Mouse (Mus musculus): ENCODE results near the gene Gm49387. TPM values are rescaled to one million over a fixed set of nuclear protein-coding genes. Genes with fewer than 3 reads are reported as not detected.

Gm49387 gene
- total RNA-seq, 2 experiments from 2014 or later: not detected

DNA sequence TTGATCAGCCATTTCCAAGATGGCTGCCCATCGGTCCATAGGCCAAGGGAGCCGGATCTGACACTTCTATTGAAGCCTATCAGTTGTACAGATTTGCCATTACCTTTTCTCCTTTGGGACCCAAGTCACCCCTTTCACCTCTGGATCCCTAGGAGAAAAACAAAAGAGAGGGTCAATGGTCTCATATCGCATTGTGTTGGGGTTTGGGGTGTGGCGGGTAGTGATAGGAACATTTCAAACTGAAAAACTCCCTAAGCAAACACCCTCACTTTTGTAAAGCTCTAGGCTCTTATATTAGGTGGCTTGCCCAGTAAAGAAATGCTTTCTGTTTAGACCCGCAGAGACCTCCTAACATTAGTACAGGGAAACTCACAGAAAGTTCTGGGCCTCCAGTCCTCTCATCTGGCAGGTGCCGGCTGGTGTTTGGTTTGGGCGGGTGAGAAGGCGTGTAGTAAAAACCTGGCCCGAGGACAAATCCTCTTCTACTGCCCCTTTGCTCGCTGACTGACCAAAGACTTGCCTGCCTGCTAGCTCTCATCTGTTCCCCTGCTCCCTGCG, 96.7 kb downstream of the Gm49387 start:
- ATAC-seq (replicated peaks; ENCODE audit: poor library complexity, severe bottlenecking): no peak

DNA sequence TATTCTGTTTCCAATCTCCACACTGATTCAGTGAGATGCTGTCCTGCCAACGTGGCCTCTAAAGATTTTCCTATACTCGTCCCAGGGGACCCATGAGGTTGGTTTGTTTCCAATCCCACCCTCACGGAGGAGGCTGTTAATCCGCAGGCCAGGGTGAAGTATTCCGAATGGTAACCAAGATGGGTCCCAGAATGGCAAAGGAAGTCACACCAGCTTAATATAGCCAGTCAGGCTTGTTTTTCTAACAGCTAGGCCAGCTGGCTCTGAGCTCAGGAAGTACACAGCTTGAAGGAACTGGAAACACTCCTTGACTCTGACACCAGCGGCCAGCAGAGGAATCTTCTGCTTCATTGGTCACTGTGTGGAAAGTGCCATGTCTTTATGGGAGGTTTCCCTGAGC, 103.4 kb downstream of the Gm49387 start:
- 0 out of 2 replicates have a peak, but pooled peaks have one; percentile 25 for ATAC-seq (replicated peaks; ENCODE audit: poor library complexity, severe bottlenecking)

DNA sequence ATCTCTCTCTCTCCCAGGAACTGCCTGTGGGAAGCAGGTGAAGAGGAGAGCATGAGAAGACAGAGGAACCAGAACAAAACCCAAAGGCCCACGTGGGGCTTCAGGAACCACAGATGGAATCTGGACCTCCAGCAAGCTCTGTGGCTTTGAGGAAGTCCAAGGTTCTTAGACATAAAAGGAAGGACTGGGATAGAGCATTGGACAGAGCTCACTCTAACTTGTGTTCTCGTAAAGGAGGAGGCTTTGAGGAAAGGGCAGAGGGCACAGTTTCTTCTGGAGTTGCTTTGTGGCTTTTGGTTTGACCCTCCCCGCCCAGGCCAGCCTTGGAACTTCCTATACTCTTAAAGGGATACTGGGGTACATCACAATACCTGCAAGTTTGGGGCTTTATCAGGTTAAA, 108.0 kb downstream of the Gm49387 start:
- ATAC-seq (replicated peaks; ENCODE audit: poor library complexity, severe bottlenecking): 0 out of 2 replicates have a peak, but pooled peaks have one; percentile 26

GRCm38 (mm10) chr14:31531506-31532148, 109.1 kb downstream of the Gm49387 start:
- peak; percentile 97 for ATAC-seq (replicated peaks; ENCODE audit: poor library complexity, severe bottlenecking)

DNA sequence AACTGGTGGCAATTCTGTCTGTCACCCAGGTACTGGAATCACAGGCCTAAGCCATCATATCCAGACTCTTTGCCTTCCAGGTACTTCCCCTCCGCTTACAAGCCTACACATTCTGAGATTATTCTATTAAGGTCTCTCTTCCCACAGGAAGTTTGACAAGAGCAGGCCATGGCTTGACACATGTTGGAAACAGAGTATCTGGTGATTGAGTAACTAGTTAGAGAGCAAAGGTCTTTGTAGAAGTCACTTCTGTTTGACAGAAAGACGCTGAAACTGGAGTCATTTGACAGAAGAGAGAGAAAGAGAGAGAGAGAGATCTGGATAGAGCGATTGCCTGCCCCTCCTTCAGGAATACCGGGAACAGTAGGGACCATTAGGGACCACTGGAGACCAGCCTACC, 109.8 kb downstream of the Gm49387 start:
- ATAC-seq (replicated peaks; ENCODE audit: poor library complexity, severe bottlenecking): peak; percentile 28; the same call in 1 of the 2 replicates

- ATAC-seq (replicated peaks; ENCODE audit: poor library complexity, severe bottlenecking): no peak
These were observed 115.5 kb downstream of the Gm49387 start for GRCm38 (mm10) chr14:31525040-31525810.

GRCm38 (mm10) chr14:31521318-31521717, 119.4 kb downstream of the Gm49387 start:
- ATAC-seq (replicated peaks; ENCODE audit: poor library complexity, severe bottlenecking): no peak

DNA sequence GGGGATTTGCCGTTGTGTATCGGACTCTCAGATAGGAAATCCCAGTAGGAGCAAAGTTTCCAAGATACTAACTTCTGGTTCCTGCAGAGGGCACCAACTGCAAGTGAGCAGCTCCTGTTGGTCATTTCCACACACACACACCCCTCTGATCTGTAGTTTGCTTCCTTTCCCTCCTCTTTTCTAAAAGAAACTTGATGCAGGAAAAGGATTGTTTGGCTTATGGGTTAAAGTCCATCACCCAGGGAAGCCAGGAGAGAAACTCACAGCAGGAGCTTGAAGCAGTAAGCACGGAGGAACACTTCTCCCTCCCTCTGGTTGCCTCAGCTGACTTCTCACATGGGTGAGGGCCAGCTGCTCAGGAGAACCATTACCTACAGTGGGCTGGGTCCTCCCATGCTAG, 121.5 kb downstream of the Gm49387 start:
- no peak for ATAC-seq (replicated peaks; ENCODE audit: poor library complexity, severe bottlenecking)

DNA sequence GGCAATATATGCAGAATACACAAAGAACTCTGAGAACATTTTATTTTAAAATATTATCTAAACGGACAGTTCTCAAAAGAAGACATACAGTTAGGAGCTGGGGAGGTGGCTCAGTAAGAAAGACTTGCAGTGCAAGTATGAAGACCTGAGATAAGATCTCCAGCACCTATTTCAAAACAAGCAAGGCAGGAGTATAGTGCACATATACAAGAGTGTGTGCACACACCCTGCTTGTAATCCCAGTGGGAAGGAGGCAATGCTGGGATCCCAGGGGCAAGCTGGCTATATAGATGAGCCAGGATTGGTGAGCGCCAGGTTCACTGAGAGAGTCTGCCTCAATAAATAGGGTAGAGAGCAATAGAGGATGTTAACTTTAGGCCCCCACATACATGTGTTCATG, 124.8 kb downstream of the Gm49387 start:
- ATAC-seq (replicated peaks; ENCODE audit: poor library complexity, severe bottlenecking): no peak

DNA sequence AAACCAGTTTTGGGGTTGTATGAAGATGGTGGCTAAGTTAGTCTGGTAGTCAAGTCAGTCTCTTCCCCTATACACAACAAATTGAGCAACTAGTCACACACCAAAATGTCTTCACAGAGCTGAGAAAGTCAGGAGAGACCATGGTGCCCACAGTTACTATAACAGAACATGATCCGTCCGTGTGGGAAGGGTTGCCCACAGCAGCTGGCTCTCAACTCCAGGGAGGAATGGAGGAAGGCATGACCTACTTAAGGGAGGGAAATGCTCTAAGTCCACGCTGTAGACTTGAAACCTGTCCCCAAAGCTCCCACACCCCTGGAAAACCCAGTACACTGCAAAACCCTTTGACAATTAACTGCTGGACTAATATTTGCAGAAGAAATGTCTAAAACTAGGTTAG, 130.4 kb downstream of the Gm49387 start:
- no peak for ATAC-seq (replicated peaks; ENCODE audit: poor library complexity, severe bottlenecking)

DNA sequence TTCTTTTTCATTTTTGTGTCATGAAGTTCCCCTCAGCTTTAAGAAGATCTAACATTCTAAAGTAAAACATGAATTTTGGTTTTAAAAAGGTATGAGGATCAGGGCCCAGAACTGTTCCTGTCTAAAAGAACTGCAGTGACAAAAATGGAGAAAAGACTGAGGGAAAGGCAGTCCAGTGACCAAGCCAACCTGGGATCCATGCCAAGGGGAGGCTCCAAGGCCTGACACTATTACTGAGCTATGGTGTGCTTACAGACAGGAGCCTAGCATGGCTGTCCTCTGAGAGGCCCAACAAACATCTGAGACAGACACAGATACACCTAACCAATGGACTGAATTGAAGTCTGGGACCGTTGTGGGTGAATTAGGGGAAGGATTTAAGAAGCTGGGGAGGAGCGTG, 130.8 kb downstream of the Gm49387 start:
- ATAC-seq (replicated peaks; ENCODE audit: poor library complexity, severe bottlenecking): no peak

- no peak for ATAC-seq (replicated peaks; ENCODE audit: poor library complexity, severe bottlenecking)
These were observed 134.2 kb downstream of the Gm49387 start for GRCm38 (mm10) chr14:31506456-31506855.

- no peak for ATAC-seq (replicated peaks; ENCODE audit: poor library complexity, severe bottlenecking)
These were observed 137.3 kb downstream of the Gm49387 start for GRCm38 (mm10) chr14:31503406-31503805.

Other genes with a start within 250 kb of the Gm49387 start
- gene Sh3bp5, start 204.8 kb downstream of the Gm49387 start, total RNA-seq (2014; fragmentation: Nextera tagmentation): 5.0 and 6.3 TPM in 2 replicates
- 2.7 and 2.8 TPM in 2 replicates for gene Sh3bp5, start 204.8 kb downstream of the Gm49387 start, total RNA-seq (2017)
- gene Eaf1, start 146.5 kb downstream of the Gm49387 start, total RNA-seq (2014; fragmentation: Nextera tagmentation): 26.3 and 35.0 TPM in 2 replicates
- gene Eaf1, start 146.5 kb downstream of the Gm49387 start, total RNA-seq (2017): 26.5 and 31.4 TPM in 2 replicates
- gene Mettl6, start 145.8 kb downstream of the Gm49387 start, total RNA-seq (2014; fragmentation: Nextera tagmentation): 62.4 and 64.9 TPM in 2 replicates
- gene Mettl6, start 145.8 kb downstream of the Gm49387 start, total RNA-seq (2017): 110 and 131 TPM in 2 replicates
- gene Colq, start 49.5 kb downstream of the Gm49387 start, total RNA-seq (2014; fragmentation: Nextera tagmentation): not detected in 2 replicates
- not detected in 2 replicates for gene Colq, start 49.5 kb downstream of the Gm49387 start, total RNA-seq (2017)
- 23.4 and 25.4 TPM in 2 replicates for gene Btd, start 150 bp upstream of the Gm49387 start, total RNA-seq (2014; fragmentation: Nextera tagmentation)
- 11.3 and 12.4 TPM in 2 replicates for gene Btd, start 150 bp upstream of the Gm49387 start, total RNA-seq (2017)
- 6.0 and 23.7 TPM in 2 replicates for gene Hacl1, start 408 bp upstream of the Gm49387 start, total RNA-seq (2014; fragmentation: Nextera tagmentation)
- gene Hacl1, start 408 bp upstream of the Gm49387 start, total RNA-seq (2017): 24.1 and 24.3 TPM in 2 replicates
- gene Ankrd28, start 189.8 kb upstream of the Gm49387 start, total RNA-seq (2014; fragmentation: Nextera tagmentation): 109 and 153 TPM in 2 replicates
- 197 and 261 TPM in 2 replicates for gene Ankrd28, start 189.8 kb upstream of the Gm49387 start, total RNA-seq (2017)

Data from granulocyte monocyte progenitor cell, adult 5-6 weeks (primary cell).